22 mouse cellular contexts compared by ENCODE assay signal in genomic region chr15:84053240-84053639, GRCm38 (mm10). TPM values are rescaled to one million over a fixed set of nuclear protein-coding genes. Genes with fewer than 3 reads are reported as not detected.
DNase-seq lines count a peak whose midpoint lies in the region; ATAC-seq and TF ChIP-seq lines count a peak whose summit lies in the region.
"Had no signal": no experiment of that assay in that cellular context is flagged by ENCODE, and none has a peak within 500 bp of the region (broad histone marks: within the 10 kb centered on the region; RNA-seq: fewer than 3 reads in every experiment).

No protein-coding gene starts in this region.

- 94% methylated on average over 4 of the region's 4 CpGs for WGBS in hindbrain, embryonic 13.5 days
- 93% methylated on average over 4 of the region's 4 CpGs for WGBS in hindbrain, embryonic 12.5 days
- WGBS in neural tube, embryonic 14.5 days, result 98% methylated on average over 4 of the region's 4 CpGs
- 94% methylated on average over 4 of the region's 4 CpGs for whole genome bisulfite sequencing in neural tube, embryonic 15.5 days
- 95% methylated on average over 4 of the region's 4 CpGs for WGBS in hindbrain, postnatal 0 days
- WGBS in midbrain, embryonic 16.5 days, result 91% methylated on average over 4 of the region's 4 CpGs

- 0 out of 2 replicates have a peak, but pooled peaks cover 7% of the 10 kb centered on the region for H3K4me1 ChIP-seq in hindbrain, embryonic 13.5 days (replicated peaks)
- peaks cover 4% of the 10 kb centered on the region; the same call in 1 of the 2 replicates for H3K4me1 ChIP-seq in hindbrain, embryonic 12.5 days
- no peaks in the 10 kb centered on the region for H3K4me1 ChIP-seq in neural tube, embryonic 14.5 days (ENCODE audit: control insufficient read depth, insufficient read depth, low read length)
- H3K4me1 ChIP-seq in neural tube, embryonic 15.5 days, result peaks cover 17% of the 10 kb centered on the region
- peaks cover 3% of the 10 kb centered on the region; the same call in 1 of the 2 replicates for H3K4me1 ChIP-seq in hindbrain, postnatal 0 days (ENCODE audit: insufficient read depth, low read length)
- peaks cover 4% of the 10 kb centered on the region for H3K4me1 ChIP-seq in midbrain, embryonic 16.5 days (ENCODE audit: control insufficient read depth, insufficient read depth, low read length)
- H3K4me1 ChIP-seq: liver, embryonic 13.5 days; megakaryocyte, embryonic 14.5 days had no signal

- no peak for DNase-seq in hindbrain, postnatal 0 days (ENCODE audit: low spot score)
- DNase-seq in right cerebral cortex, postnatal 25 days, result no peak
- DNase-seq in frontal cortex, adult 2 months (ENCODE audit: extremely low spot score in 1 of 2, low spot score in 1 of 2), result no peak

- H3K27ac ChIP-seq in hindbrain, embryonic 13.5 days, result no peak overlapping the region
- no peak overlapping the region for H3K27ac ChIP-seq in hindbrain, embryonic 12.5 days
- H3K27ac ChIP-seq in neural tube, embryonic 14.5 days (ENCODE audit: low read depth, low read length), result no peak overlapping the region
- no peak overlapping the region for H3K27ac ChIP-seq in neural tube, embryonic 15.5 days (replicated peaks)
- no peak overlapping the region for H3K27ac ChIP-seq in hindbrain, postnatal 0 days
- no peak overlapping the region for H3K27ac ChIP-seq in midbrain, embryonic 16.5 days (ENCODE audit: low read length)
- H3K27ac ChIP-seq: kidney, embryonic 15.5 days; layer of hippocampus, adult 2 months; limb, embryonic 15.5 days; liver, embryonic 13.5 days had no signal

- no peak for TF ChIP-seq CTCF in hindbrain, postnatal 0 days (IDR thresholded peaks at IDR 0.05; ENCODE audit: low read depth)

- H3K9ac ChIP-seq in hindbrain, embryonic 13.5 days, result no peak overlapping the region
- H3K9ac ChIP-seq in hindbrain, embryonic 12.5 days, result no peak overlapping the region
- no peak overlapping the region for H3K9ac ChIP-seq in neural tube, embryonic 14.5 days (replicated peaks; ENCODE audit: low read depth, low read length)
- no peak overlapping the region for H3K9ac ChIP-seq in neural tube, embryonic 15.5 days (replicated peaks)
- H3K9ac ChIP-seq in hindbrain, postnatal 0 days (replicated peaks; ENCODE audit: low read length), result no peak overlapping the region
- no peak overlapping the region for H3K9ac ChIP-seq in midbrain, embryonic 16.5 days (ENCODE audit: low read depth, low read length)
- H3K9ac ChIP-seq: kidney, embryonic 15.5 days; limb, embryonic 15.5 days; liver, embryonic 13.5 days had no signal

- peaks cover 11% of the 10 kb centered on the region; the same call in 1 of the 2 replicates for H3K27me3 ChIP-seq in hindbrain, embryonic 13.5 days
- no peaks in the 10 kb centered on the region; the same call in 1 of the 2 replicates for H3K27me3 ChIP-seq in hindbrain, embryonic 12.5 days
- no peaks in the 10 kb centered on the region for H3K27me3 ChIP-seq in neural tube, embryonic 14.5 days (ENCODE audit: control insufficient read depth, insufficient read depth, low read length)
- peaks cover 12% of the 10 kb centered on the region for H3K27me3 ChIP-seq in neural tube, embryonic 15.5 days (replicated peaks)
- H3K27me3 ChIP-seq in hindbrain, postnatal 0 days (ENCODE audit: insufficient read depth, low read length), result no peaks in the 10 kb centered on the region
- no peaks in the 10 kb centered on the region for H3K27me3 ChIP-seq in midbrain, embryonic 16.5 days (ENCODE audit: control insufficient read depth, insufficient read depth, low read depth, low read length)
- H3K27me3 ChIP-seq: liver, embryonic 13.5 days had no signal

- no peak overlapping the region for H3K4me3 ChIP-seq in hindbrain, embryonic 13.5 days
- no peak overlapping the region for H3K4me3 ChIP-seq in hindbrain, embryonic 12.5 days
- no peak overlapping the region for H3K4me3 ChIP-seq in neural tube, embryonic 14.5 days (ENCODE audit: low read depth, low read length)
- H3K4me3 ChIP-seq in neural tube, embryonic 15.5 days (replicated peaks), result no peak overlapping the region
- H3K4me3 ChIP-seq in hindbrain, postnatal 0 days (ENCODE audit: low read length), result no peak overlapping the region
- no peak overlapping the region for H3K4me3 ChIP-seq in midbrain, embryonic 16.5 days (ENCODE audit: low read depth, low read length)
- H3K4me3 ChIP-seq: erythroblast, embryonic 14.5 days; kidney, embryonic 15.5 days; layer of hippocampus, adult 2 months; limb, embryonic 15.5 days; liver, embryonic 13.5 days; megakaryocyte, embryonic 14.5 days had no signal

- no peaks in the 10 kb centered on the region for H3K36me3 ChIP-seq in hindbrain, embryonic 13.5 days
- H3K36me3 ChIP-seq in hindbrain, embryonic 12.5 days, result no peaks in the 10 kb centered on the region
- no peaks in the 10 kb centered on the region for H3K36me3 ChIP-seq in neural tube, embryonic 14.5 days (ENCODE audit: control insufficient read depth, insufficient read depth, low read length)
- H3K36me3 ChIP-seq in neural tube, embryonic 15.5 days, result no peaks in the 10 kb centered on the region
- H3K36me3 ChIP-seq in hindbrain, postnatal 0 days (ENCODE audit: insufficient read depth, low read length), result no peaks in the 10 kb centered on the region
- no peaks in the 10 kb centered on the region for H3K36me3 ChIP-seq in midbrain, embryonic 16.5 days (ENCODE audit: control insufficient read depth, insufficient read depth, low read length)
- H3K36me3 ChIP-seq: kidney, embryonic 15.5 days; limb, embryonic 15.5 days; liver, embryonic 13.5 days had no signal

- H3K4me2 ChIP-seq in hindbrain, embryonic 13.5 days, result no peak overlapping the region
- no peak overlapping the region for H3K4me2 ChIP-seq in hindbrain, embryonic 12.5 days (replicated peaks)
- H3K4me2 ChIP-seq in neural tube, embryonic 14.5 days (ENCODE audit: low read depth, low read length), result no peak overlapping the region
- no peak overlapping the region for H3K4me2 ChIP-seq in neural tube, embryonic 15.5 days
- no peak overlapping the region for H3K4me2 ChIP-seq in hindbrain, postnatal 0 days (ENCODE audit: low read depth, low read length)
- no peak overlapping the region for H3K4me2 ChIP-seq in midbrain, embryonic 16.5 days (ENCODE audit: low read length)
- H3K4me2 ChIP-seq: heart, embryonic 11.5 days; kidney, embryonic 15.5 days; limb, embryonic 15.5 days; liver, embryonic 13.5 days had no signal

- ATAC-seq in hindbrain, embryonic 13.5 days (ENCODE audit: low FRiP score), result 0 out of 2 replicates have a peak, but pooled peaks have one; percentile 7
- no peak for ATAC-seq in hindbrain, embryonic 12.5 days (ENCODE audit: low FRiP score)
- peak; percentile 31; the same call in 1 of the 2 replicates for ATAC-seq in neural tube, embryonic 14.5 days (ENCODE audit: low read depth)
- ATAC-seq in neural tube, embryonic 15.5 days (ENCODE audit: low FRiP score), result no peak
- peak; percentile 27 for ATAC-seq in hindbrain, postnatal 0 days
- ATAC-seq in midbrain, embryonic 16.5 days, result peak; percentile 34; the same call in 1 of the 2 replicates
- ATAC-seq: activated CD4-positive, CD25-positive, alpha-beta regulatory T cell, adult 4 months had no signal

- no peaks in the 10 kb centered on the region for H3K9me3 ChIP-seq in hindbrain, embryonic 13.5 days
- no peaks in the 10 kb centered on the region for H3K9me3 ChIP-seq in hindbrain, embryonic 12.5 days (replicated peaks)
- no peaks in the 10 kb centered on the region for H3K9me3 ChIP-seq in neural tube, embryonic 14.5 days (ENCODE audit: control insufficient read depth, low read length)
- H3K9me3 ChIP-seq in neural tube, embryonic 15.5 days (replicated peaks), result no peaks in the 10 kb centered on the region
- H3K9me3 ChIP-seq in hindbrain, postnatal 0 days (ENCODE audit: low read length), result no peaks in the 10 kb centered on the region
- H3K9me3 ChIP-seq in midbrain, embryonic 16.5 days (replicated peaks; ENCODE audit: control insufficient read depth, low read length, poor library complexity, severe bottlenecking), result no peaks in the 10 kb centered on the region; the same call in 1 of the 2 replicates
- H3K9me3 ChIP-seq: kidney, embryonic 15.5 days; limb, embryonic 15.5 days; liver, embryonic 13.5 days; megakaryocyte, embryonic 14.5 days had no signal

RNA-seq across cellular contexts. Expression of gene Efcab6, which starts 11.9 kb away (rescaled TPM):
- polyA plus RNA-seq in hindbrain, embryonic 13.5 days (2015; fragmentation: Nextera tagmentation; extraction: Ambion mirVana), result 0.27 and 0.31 TPM in 2 replicates
- 0.12 and 0.46 TPM in 2 replicates for polyA plus RNA-seq in hindbrain, embryonic 12.5 days (2016; fragmentation: Nextera tagmentation; extraction: Ambion mirVana)
- 0.55 and 0.84 TPM in 2 replicates for polyA plus RNA-seq in neural tube, embryonic 14.5 days (2014; fragmentation: Nextera tagmentation; extraction: Ambion mirVana)
- polyA plus RNA-seq in neural tube, embryonic 15.5 days (2015; fragmentation: Nextera tagmentation; extraction: Ambion mirVana), result 0.82 TPM in 2 replicates
- total RNA-seq in hindbrain, postnatal 0 days (2014; rRNA removed), result 0.52 and 6.8 TPM in 2 replicates
- polyA plus RNA-seq in hindbrain, postnatal 0 days (2015; fragmentation: Nextera tagmentation; extraction: Ambion mirVana), result 0.42 and 1.6 TPM in 2 replicates
- 0.65 and 1.5 TPM in 2 replicates for polyA plus RNA-seq in midbrain, embryonic 16.5 days (2015; fragmentation: Nextera tagmentation; extraction: Ambion mirVana)
- 7.6 and 9.6 TPM in 2 replicates for polyA plus RNA-seq in frontal cortex, adult 2 months (2012; rRNA removed)
- total RNA-seq: heart, postnatal 4 days; neutrophil, adult 5-6 weeks had no signal
- polyA plus RNA-seq: activated CD4-positive, CD25-positive, alpha-beta regulatory T cell, adult 4 months; adrenal gland, adult 2 months; erythroblast, embryonic 14.5 days; heart, embryonic 11.5 days; heart, postnatal 0 days; liver, embryonic 13.5 days had no signal

RNA-seq across cellular contexts. Expression of gene Sult4a1, which starts 52.3 kb away (rescaled TPM):
- 73.2 and 73.7 TPM in 2 replicates for polyA plus RNA-seq in hindbrain, embryonic 13.5 days (2015; fragmentation: Nextera tagmentation; extraction: Ambion mirVana)
- 29.1 and 29.2 TPM in 2 replicates for polyA plus RNA-seq in hindbrain, embryonic 12.5 days (2016; fragmentation: Nextera tagmentation; extraction: Ambion mirVana)
- polyA plus RNA-seq in neural tube, embryonic 14.5 days (2014; fragmentation: Nextera tagmentation; extraction: Ambion mirVana), result 82.9 and 90.5 TPM in 2 replicates
- polyA plus RNA-seq in neural tube, embryonic 15.5 days (2015; fragmentation: Nextera tagmentation; extraction: Ambion mirVana), result 130 and 150 TPM in 2 replicates
- total RNA-seq in hindbrain, postnatal 0 days (2014; rRNA removed), result 248 and 251 TPM in 2 replicates
- polyA plus RNA-seq in hindbrain, postnatal 0 days (2015; fragmentation: Nextera tagmentation; extraction: Ambion mirVana), result 155 TPM in 2 replicates
- 100.0 and 114 TPM in 2 replicates for polyA plus RNA-seq in midbrain, embryonic 16.5 days (2015; fragmentation: Nextera tagmentation; extraction: Ambion mirVana)
- 326 and 363 TPM in 2 replicates for polyA plus RNA-seq in frontal cortex, adult 2 months (2012; rRNA removed)
- total RNA-seq: gastrocnemius, adult 18-20 months; gastrocnemius, postnatal 25 days; neutrophil, adult 5-6 weeks had no signal
- polyA plus RNA-seq: activated CD4-positive, CD25-positive, alpha-beta regulatory T cell, adult 4 months; erythroblast, embryonic 14.5 days had no signal

Comparison
In these comparisons a context has a peak if more than half of its experiments do, and no peak if none do; other contexts are left out.
1. ATAC-seq: peak in hindbrain, embryonic 13.5 days (single experiment), neural tube, embryonic 14.5 days (single experiment), hindbrain, postnatal 0 days (single experiment) and midbrain, embryonic 16.5 days (single experiment); none in hindbrain, embryonic 12.5 days (single experiment) and neural tube, embryonic 15.5 days (single experiment).